Mouse (Mus musculus): ENCODE measurements around the gene BC025920.

DNA sequence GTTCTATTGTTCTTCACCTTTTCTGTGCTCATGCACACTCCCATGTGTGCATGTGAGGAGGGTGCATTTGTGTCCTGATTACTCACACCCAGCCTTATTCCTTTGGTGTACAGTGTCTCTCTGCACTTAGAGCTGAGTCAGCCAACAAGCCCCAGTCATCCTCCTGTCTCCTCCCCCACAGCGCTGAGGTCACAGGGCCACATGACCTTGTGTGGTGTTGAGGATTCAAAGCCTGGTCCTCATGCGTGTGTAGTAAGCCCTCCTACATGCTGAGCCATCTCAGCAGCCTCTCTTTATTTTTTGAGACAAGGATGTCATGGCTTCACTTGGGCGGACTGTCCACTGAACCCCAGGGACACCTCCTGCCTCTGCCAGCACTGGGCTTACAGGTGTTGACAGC is 6.7 kb downstream of the BC025920 start:
- TF ChIP-seq CTCF (IDR thresholded peaks at IDR 0.05; ENCODE audit: borderline replicate concordance, insufficient read depth, low read depth, low read length) (no peak), POLR2A (IDR thresholded peaks at IDR 0.05; ENCODE audit: borderline replicate concordance, insufficient read depth, low read length) (no peak)

All from cerebellum, adult 2 months (tissue).